Mouse (Mus musculus) Patski (cell line): Measurements from ENCODE around the gene Ksr2. TPM values are rescaled to one million over a fixed set of nuclear protein-coding genes. Genes with fewer than 3 reads are reported as not detected.

Experiments used
- ATAC-seq: fragments of 100-300 bp; one replicate; pipeline ENCODE4 v1.8.0; 2021
- CTCF ChIA-PET: fragments of 350-600 bp; sonication (Branson Sonifier 250); formaldehyde crosslinking; loops from one replicate; lab custom pipeline; 2022; ENCODE audit warnings: inconsistent platforms; lab: Charles Lee
- POLR2A ChIA-PET: fragments of 350-600 bp; sonication (Branson Sonifier 250); formaldehyde crosslinking; loops from one replicate; lab custom pipeline; 2022; ENCODE audit warnings: antibody characterized with exemption, inconsistent platforms; lab: Charles Lee
- DNase-seq: peaks from one replicate; pipeline ENCODE4 v3.0.0-alpha.2; 2011; ENCODE audit warnings: low read depth, low spot score
- H3K27me3 ChIP-seq: fragments of 371-371 bp; one replicate; pipeline ENCODE4 v1.5.1; 2021
- CTCF ChIP-seq: fragments of 100-300 bp; IDR thresholded peaks from one replicate; pipeline ENCODE4 v1.5.1; 2021
- in situ Hi-C: fragments of 300-500 bp; cut with MboI; formaldehyde crosslinking; loops from 3 replicates; pipeline ENCODE4 v1.11.1; 2018; ENCODE audit warnings: low pct_unique_long_range_greater_than_20kb, mixed read lengths
- polyA plus RNA-seq: library from polyadenylated mRNA; unstranded; gene quantifications from one replicate; pipeline ENCODE4 v1.2.3, GENCODE M21; 2021

The Ksr2 gene
- polyA plus RNA-seq, 1 experiment from 2014 or later: not detected

GRCm38 (mm10) chr5:117761181-117761832 lies 347.5 kb downstream of the Ksr2 start:
- DNase-seq (no peak), ATAC-seq (no peak)
- CTCF ChIA-PET: no interaction called here
- in situ Hi-C loops: no loop called here
- POLR2A ChIA-PET: no interaction called here
- TF ChIP-seq CTCF: no peak
- no peaks in the 10 kb centered on the region for H3K27me3 ChIP-seq

- DNase-seq (no peak), ATAC-seq (no peak)
- no peak for TF ChIP-seq CTCF
- CTCF ChIA-PET: interaction anchor here (1.0 kb wide), 1 partner anchor 16 kb away, joined by 3 read pairs; the partner anchor contains the start of gene Nos1
- in situ Hi-C loops: no loop called here
- H3K27me3 ChIP-seq: no peaks in the 10 kb centered on the region
- POLR2A ChIA-PET: no interaction called here
Measured at GRCm38 (mm10) chr5:117764496-117764895, 350.7 kb downstream of the Ksr2 start.

DNA sequence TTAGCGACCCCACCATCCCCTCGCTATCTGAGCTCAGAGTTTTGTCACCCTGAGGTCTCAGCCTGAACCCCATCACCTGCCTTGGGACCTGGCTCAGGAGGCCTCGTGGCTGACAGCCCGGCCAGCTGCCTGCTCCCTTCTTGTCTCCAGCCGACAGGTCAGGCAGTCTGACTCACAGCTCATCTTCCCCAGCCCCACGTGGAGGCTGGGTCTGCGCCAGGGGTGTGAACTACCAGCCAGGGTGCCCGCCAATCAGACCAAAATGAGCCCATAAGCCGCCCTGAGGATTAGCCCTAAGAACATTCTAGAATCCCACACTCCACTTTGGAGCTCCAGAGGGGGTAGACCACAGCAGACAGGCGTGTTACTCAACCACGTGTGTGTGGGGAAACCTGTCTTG lies 365.4 kb downstream of the Ksr2 start:
- TF ChIP-seq CTCF: no peak
- no peak for DNase-seq
- in situ Hi-C loops: no loop called here
- CTCF ChIA-PET: no interaction called here
- POLR2A ChIA-PET: no interaction called here
- ATAC-seq: no peak
- peaks cover 3% of the 10 kb centered on the region for H3K27me3 ChIP-seq

DNA sequence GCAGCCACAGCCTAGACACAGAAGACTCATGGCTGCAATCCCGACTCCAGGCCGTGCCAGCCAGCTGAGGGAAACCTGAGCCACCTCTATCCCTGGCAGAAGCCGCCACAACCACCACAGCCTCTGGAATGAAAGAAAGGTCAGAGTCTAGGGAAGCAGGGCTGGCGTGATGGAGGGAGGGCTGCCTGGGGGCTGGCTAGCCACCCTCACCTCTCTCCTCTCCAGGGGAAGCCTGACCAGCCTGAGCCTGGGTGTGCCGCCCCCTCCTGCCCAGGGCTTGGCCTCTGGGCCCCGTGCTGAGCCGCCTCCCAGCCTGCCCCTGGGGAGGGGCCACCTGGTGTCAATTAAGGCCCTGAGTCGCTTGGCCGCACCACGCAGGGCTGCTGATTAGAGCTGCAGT lies 366.9 kb downstream of the Ksr2 start, which contains the start of gene Nos1:
Nos1 (plus strand) TSS at position 352 of the 400 bp plus-strand sequence.
- DNase-seq (no peak), ATAC-seq (no peak)
- H3K27me3 ChIP-seq: no peaks in the 10 kb centered on the region
- ChIA-PET CTCF (interaction anchor here (0.8 kb wide), 1 partner anchor 17 kb away, joined by 3 read pairs; no protein-coding TSS in a partner anchor), POLR2A (no interaction called here)
- no peak for TF ChIP-seq CTCF
- in situ Hi-C loops: no loop called here

DNA sequence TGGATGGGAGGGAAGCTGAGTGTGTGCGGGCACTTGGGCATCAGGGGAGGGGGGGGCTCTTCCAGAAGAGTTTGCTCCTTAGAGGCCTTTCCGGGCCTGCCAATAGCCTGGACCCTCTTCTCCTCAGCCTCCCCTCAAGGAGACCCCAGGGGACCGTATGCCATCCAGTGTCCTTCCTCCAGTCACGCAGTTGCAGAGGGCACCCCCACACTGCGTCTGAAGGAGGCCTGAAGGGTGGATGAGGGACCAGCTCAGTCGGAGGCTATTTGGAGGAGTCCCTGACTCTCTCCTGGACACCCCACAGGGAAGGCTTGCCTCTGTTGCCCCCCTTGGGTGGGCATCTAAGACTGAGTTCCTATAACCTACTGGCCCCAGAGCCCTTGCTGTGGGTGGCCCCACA lies 367.4 kb downstream of the Ksr2 start:
- CTCF ChIA-PET: interaction anchor here (0.8 kb wide), 1 partner anchor 17 kb away, joined by 3 read pairs; no protein-coding TSS in a partner anchor
- ATAC-seq (no peak), DNase-seq (no peak)
- TF ChIP-seq CTCF: no peak
- in situ Hi-C loops: no loop called here
- POLR2A ChIA-PET: no interaction called here
- H3K27me3 ChIP-seq: no peaks in the 10 kb centered on the region

DNA sequence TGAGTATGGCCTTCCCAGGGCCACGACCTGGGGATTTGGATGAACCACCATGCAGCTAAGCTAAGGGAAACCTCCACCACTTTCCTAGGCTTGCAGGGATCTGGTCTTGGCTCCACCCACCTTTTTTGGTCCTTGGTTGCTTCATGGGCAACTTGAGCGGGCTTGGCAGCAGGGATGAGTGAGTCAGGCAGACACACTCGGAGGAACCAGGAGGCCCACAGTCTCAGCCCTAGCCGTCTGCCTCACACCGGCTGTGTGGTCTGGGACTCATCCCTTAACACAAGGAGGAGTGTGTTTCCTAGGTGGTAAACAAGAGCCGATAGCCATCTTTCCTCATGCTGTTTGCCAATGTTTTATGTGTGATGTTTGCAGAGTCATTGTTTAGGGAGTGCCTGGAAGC lies 376.3 kb downstream of the Ksr2 start:
- no peak for TF ChIP-seq CTCF
- in situ Hi-C loops: no loop called here
- ChIA-PET CTCF (no interaction called here), POLR2A (no interaction called here)
- DNase-seq (no peak), ATAC-seq (no peak)
- H3K27me3 ChIP-seq: peaks cover 7% of the 10 kb centered on the region

GRCm38 (mm10) chr5:117791875-117792274 lies 378.1 kb downstream of the Ksr2 start:
- CTCF ChIA-PET: no interaction called here
- POLR2A ChIA-PET: no interaction called here
- in situ Hi-C loops: no loop called here

GRCm38 (mm10) chr5:117800849-117801248 lies 387.0 kb downstream of the Ksr2 start:
- ATAC-seq (no peak), DNase-seq (no peak)
- peaks cover 15% of the 10 kb centered on the region for H3K27me3 ChIP-seq
- TF ChIP-seq CTCF: no peak
- CTCF ChIA-PET: no interaction called here
- POLR2A ChIA-PET: no interaction called here
- in situ Hi-C loops: no loop called here

More at GRCm38 (mm10) chr5:117791875-117792274, 378.1 kb downstream of the Ksr2 start:
- TF ChIP-seq CTCF: no peak
- no peak for ATAC-seq
- H3K27me3 ChIP-seq: peaks cover 11% of the 10 kb centered on the region
- no peak for DNase-seq

DNA sequence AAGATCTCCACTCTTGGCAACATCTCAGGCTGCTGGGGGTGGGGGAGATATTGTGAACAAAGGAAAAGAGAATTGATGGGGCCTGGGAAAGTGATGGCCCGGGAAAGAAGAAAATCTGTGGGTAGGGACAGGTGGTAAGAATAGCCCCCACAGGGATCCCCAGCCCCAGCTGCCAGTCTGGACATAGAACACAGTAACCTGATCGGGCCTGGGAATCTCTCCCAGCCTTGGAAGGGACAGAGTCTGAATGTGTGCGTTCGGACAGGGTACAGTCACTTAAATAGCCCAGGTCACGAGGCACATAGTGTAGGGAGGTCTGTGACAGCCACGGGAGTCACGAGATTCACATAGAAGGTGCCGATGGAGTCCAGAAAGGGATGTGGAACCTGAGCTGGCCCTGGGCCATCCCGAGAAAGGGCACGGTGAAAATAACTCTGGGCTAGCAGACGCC lies 388.3 kb downstream of the Ksr2 start:
- TF ChIP-seq CTCF: no peak
- in situ Hi-C loops: no loop called here
- no peak for DNase-seq
- H3K27me3 ChIP-seq: peaks cover 11% of the 10 kb centered on the region
- ChIA-PET POLR2A (no interaction called here), CTCF (no interaction called here)
- ATAC-seq: no peak

GRCm38 (mm10) chr5:117803551-117803950 lies 389.8 kb downstream of the Ksr2 start:
- no peak for DNase-seq
- TF ChIP-seq CTCF: no peak
- peaks cover 8% of the 10 kb centered on the region for H3K27me3 ChIP-seq
- in situ Hi-C loops: no loop called here
- no peak for ATAC-seq
- CTCF ChIA-PET: no interaction called here
- POLR2A ChIA-PET: no interaction called here

DNA sequence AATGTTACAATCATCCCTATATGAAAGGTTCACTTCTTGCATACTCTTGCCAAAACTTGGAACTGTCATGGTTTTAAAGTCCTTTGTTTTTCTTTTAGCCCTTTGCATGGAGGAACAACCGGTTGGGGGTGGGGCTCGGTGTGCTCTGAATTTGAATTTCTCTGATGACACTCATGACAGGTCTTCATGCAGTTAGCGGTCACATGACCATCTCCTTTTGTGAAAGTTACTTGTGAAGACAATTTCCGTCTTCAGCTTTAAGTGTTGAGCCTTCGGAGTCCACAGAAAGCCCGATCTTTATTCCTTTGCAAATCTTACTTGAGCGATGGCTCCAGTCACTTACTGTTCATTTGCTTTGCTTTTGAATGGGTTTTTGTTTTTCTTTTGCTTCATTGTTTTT lies 397.1 kb downstream of the Ksr2 start:
- CTCF ChIA-PET: no interaction called here
- POLR2A ChIA-PET: no interaction called here
- ATAC-seq (no peak), DNase-seq (no peak)
- H3K27me3 ChIP-seq: peaks cover 9% of the 10 kb centered on the region
- in situ Hi-C loops: no loop called here
- no peak for TF ChIP-seq CTCF
